Mouse (Mus musculus): ENCODE data around the gene Spg21. TPM values are rescaled to one million over a fixed set of nuclear protein-coding genes. Genes with fewer than 3 reads are reported as not detected.

The Spg21 gene
- 85.8 and 102 TPM in 2 replicates for polyA plus RNA-seq (2015; fragmentation: Nextera tagmentation; extraction: Ambion mirVana)

DNA sequence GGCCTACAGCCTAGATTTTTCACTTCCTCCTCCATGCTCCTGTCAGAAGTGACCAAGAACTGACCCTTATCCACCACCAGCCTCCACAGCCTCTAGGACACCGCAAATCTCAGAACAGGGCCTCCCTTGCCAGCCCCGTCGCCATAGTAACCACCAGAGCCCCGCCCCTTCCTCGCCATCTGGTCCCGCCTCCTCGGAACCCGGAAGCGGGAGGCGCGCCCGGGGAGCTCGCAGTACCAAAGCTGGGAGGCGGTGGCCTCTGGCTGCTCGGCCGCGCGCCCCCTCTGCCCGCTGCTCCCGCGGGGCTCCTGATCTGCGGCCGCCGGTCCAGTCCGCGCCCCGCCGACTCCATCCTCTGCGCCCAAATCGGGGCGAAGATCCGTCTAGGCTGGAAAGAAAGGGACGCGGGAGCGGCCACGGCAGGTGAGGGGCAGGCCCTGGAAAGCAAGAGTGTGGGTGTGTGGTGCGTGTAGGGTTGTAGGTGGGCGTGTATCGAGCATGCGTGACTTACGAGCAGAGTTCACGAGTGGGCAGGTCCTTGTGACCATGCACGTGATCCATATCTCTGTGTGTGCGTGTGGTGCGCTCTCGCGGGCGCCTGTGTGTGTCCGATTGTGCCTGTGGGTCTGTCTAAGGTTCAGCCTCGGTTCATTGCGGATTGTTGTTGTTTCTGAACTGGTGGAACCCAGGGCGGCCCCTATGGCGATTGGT is at the start of gene Spg21:
Gene Spg21 (plus strand): TSS at position 216 of the 711 bp plus-strand sequence.

GRCm38 (mm10) chr9:65422760-65423501 is 37.8 kb upstream of the Spg21 start, which contains the start of gene Slc51b:
Gene Slc51b (minus strand): TSS chr9:65422955.

DNA sequence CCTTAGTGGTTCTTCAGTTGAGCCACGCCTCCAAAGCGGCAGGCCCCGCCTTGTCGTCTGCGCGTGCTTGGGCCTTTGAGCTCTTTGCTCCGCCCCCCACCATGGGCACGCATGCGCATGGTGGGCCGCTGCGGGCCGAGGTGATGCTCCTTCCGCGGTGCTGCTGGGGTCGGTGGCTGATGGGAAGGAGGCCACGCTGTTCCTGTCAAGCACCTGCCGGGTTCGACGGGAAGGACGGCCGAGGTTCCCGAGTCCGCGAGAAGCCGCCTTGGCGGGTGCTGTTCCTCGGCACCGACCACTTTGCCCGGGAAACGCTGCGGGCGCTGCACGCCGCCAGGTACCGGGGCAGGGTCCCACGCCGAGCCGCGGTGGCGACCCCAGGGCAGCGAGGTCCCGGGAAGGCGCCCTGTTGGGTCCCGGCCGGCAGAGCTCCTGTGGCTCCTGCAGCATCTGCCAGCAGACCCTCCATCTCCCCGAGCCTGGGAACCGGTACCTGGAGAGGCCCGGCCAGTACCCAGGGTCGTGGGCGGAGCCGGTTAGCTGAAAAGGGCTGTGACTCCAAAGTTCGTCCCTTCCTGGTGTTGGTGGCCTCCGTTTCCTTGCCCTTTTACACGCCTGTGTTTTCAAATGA is 25.0 kb upstream of the Spg21 start, which contains the start of gene Mtfmt:
Gene Mtfmt (plus strand): TSS at position 112 of the 631 bp plus-strand sequence.

DNA sequence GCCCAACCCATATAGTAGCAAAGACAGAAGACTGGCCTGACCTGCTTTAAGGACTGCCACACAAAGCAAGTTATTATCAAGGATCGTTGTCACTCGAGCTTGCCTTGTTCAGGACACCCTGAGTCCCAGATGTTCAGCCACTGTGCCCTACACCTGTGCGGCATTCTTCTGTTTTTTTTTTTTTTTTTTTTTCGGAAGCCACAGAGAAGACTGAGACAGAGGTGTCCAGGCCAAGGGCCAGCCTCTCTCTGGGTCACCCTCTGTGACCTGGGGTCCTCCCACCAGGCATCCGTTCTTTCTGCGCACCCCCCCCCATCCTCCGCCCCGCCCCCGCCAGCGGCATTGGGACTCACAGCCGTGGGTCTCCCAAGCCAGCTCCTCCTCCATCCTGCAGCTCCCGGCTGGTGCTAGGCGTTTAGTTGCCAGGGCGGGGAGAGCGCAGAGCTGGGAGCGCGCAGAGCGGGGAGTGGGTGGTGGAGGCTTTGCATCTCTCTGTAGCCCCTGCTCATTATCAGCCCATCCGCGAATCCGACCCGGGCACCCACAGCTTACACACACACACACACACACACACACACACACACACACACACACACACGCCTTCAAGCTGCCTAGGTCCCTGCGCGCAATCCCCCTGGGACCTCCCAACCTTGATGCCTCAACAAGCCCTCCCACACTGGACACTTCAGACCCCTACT is 59.2 kb downstream of the Spg21 start, which contains the start of gene Ankdd1a:
Gene Ankdd1a (minus strand): TSS at position 387 of the 698 bp plus-strand sequence.

Other genes with a start within 250 kb of the Spg21 start
- gene Cilp, start 195.8 kb upstream of the Spg21 start, polyA plus RNA-seq (2015; fragmentation: Nextera tagmentation; extraction: Ambion mirVana) = 1.2 and 2.6 TPM in 2 replicates
- 52.5 and 74.9 TPM in 2 replicates for gene Clpx, start 166.7 kb upstream of the Spg21 start, polyA plus RNA-seq (2015; fragmentation: Nextera tagmentation; extraction: Ambion mirVana)
- 8.5 and 11.2 TPM in 2 replicates for gene Pdcd7, start 114.8 kb upstream of the Spg21 start, polyA plus RNA-seq (2015; fragmentation: Nextera tagmentation; extraction: Ambion mirVana)
- 0.09 and 0.10 TPM in 2 replicates for gene Ubap1l, start 99.9 kb upstream of the Spg21 start, polyA plus RNA-seq (2015; fragmentation: Nextera tagmentation; extraction: Ambion mirVana)
- 0.26 and 0.35 TPM in 2 replicates for gene Kbtbd13, start 69.3 kb upstream of the Spg21 start, polyA plus RNA-seq (2015; fragmentation: Nextera tagmentation; extraction: Ambion mirVana)
- 3.5 and 4.7 TPM in 2 replicates for gene Rasl12, start 62.4 kb upstream of the Spg21 start, polyA plus RNA-seq (2015; fragmentation: Nextera tagmentation; extraction: Ambion mirVana)
- 1.3 TPM in 1 of 2 replicates, not detected in the other for gene Slc51b, start 38.0 kb upstream of the Spg21 start, polyA plus RNA-seq (2015; fragmentation: Nextera tagmentation; extraction: Ambion mirVana)
- gene Mtfmt, start 25.2 kb upstream of the Spg21 start, polyA plus RNA-seq (2015; fragmentation: Nextera tagmentation; extraction: Ambion mirVana) = 11.7 and 17.8 TPM in 2 replicates
- 0.10 TPM in 1 of 2 replicates, not detected in the other for gene Ankdd1a, start 59.2 kb downstream of the Spg21 start, polyA plus RNA-seq (2015; fragmentation: Nextera tagmentation; extraction: Ambion mirVana)
- 21.8 and 32.3 TPM in 2 replicates for gene Plekho2, start 119.1 kb downstream of the Spg21 start, polyA plus RNA-seq (2015; fragmentation: Nextera tagmentation; extraction: Ambion mirVana)
- 1.6 and 2.4 TPM in 2 replicates for gene Pif1, start 126.2 kb downstream of the Spg21 start, polyA plus RNA-seq (2015; fragmentation: Nextera tagmentation; extraction: Ambion mirVana)
- gene Rbpms2, start 168.7 kb downstream of the Spg21 start, polyA plus RNA-seq (2015; fragmentation: Nextera tagmentation; extraction: Ambion mirVana) = 17.9 and 26.3 TPM in 2 replicates
- gene Oaz2, start 207.1 kb downstream of the Spg21 start, polyA plus RNA-seq (2015; fragmentation: Nextera tagmentation; extraction: Ambion mirVana) = 278 and 284 TPM in 2 replicates

Data from adrenal gland, postnatal 0 days (tissue).